Mouse (Mus musculus): ENCODE data around the gene Mitf. TPM values are rescaled to one million over a fixed set of nuclear protein-coding genes. Genes with fewer than 3 reads are reported as not detected.

The Mitf gene
- total RNA-seq, 1 experiment from 2014 or later: 10.0 TPM

GRCm38 (mm10) chr6:97993507-97993906 lies 186.7 kb downstream of the Mitf start:
- ATAC-seq (ENCODE audit: extremely low read depth, insufficient number of reproducible peaks, low FRiP score, poor library complexity, severe bottlenecking): no peak

GRCm38 (mm10) chr6:97995606-97996307 lies 188.9 kb downstream of the Mitf start:
- peak; percentile 33; the same call in 1 of the 2 replicates for ATAC-seq (ENCODE audit: extremely low read depth, insufficient number of reproducible peaks, low FRiP score, poor library complexity, severe bottlenecking)

- ATAC-seq (ENCODE audit: extremely low read depth, insufficient number of reproducible peaks, low FRiP score, poor library complexity, severe bottlenecking): no peak
Measured at GRCm38 (mm10) chr6:98001551-98001950, 194.7 kb downstream of the Mitf start.

GRCm38 (mm10) chr6:98003114-98003513 lies 196.3 kb downstream of the Mitf start:
- ATAC-seq (ENCODE audit: extremely low read depth, insufficient number of reproducible peaks, low FRiP score, poor library complexity, severe bottlenecking): no peak

GRCm38 (mm10) chr6:98005566-98005965 lies 198.7 kb downstream of the Mitf start:
- ATAC-seq (ENCODE audit: extremely low read depth, insufficient number of reproducible peaks, low FRiP score, poor library complexity, severe bottlenecking): 0 out of 2 replicates have a peak, but pooled peaks have one; percentile 36

GRCm38 (mm10) chr6:98015066-98015465 lies 208.2 kb downstream of the Mitf start:
- ATAC-seq (ENCODE audit: extremely low read depth, insufficient number of reproducible peaks, low FRiP score, poor library complexity, severe bottlenecking): no peak

- no peak for ATAC-seq (ENCODE audit: extremely low read depth, insufficient number of reproducible peaks, low FRiP score, poor library complexity, severe bottlenecking)
Measured at GRCm38 (mm10) chr6:98015819-98016218, 209.0 kb downstream of the Mitf start.

GRCm38 (mm10) chr6:98023876-98024275 lies 217.0 kb downstream of the Mitf start:
- ATAC-seq (ENCODE audit: extremely low read depth, insufficient number of reproducible peaks, low FRiP score, poor library complexity, severe bottlenecking): no peak

GRCm38 (mm10) chr6:98038513-98038912 lies 231.7 kb downstream of the Mitf start:
- ATAC-seq (ENCODE audit: extremely low read depth, insufficient number of reproducible peaks, low FRiP score, poor library complexity, severe bottlenecking): no peak

GRCm38 (mm10) chr6:98041795-98042194 lies 234.9 kb downstream of the Mitf start:
- ATAC-seq (ENCODE audit: extremely low read depth, insufficient number of reproducible peaks, low FRiP score, poor library complexity, severe bottlenecking): no peak

GRCm38 (mm10) chr6:98046295-98047108 lies 239.7 kb downstream of the Mitf start:
- ATAC-seq (ENCODE audit: extremely low read depth, insufficient number of reproducible peaks, low FRiP score, poor library complexity, severe bottlenecking): no peak

GRCm38 (mm10) chr6:98047741-98048140 lies 240.9 kb downstream of the Mitf start:
- no peak for ATAC-seq (ENCODE audit: extremely low read depth, insufficient number of reproducible peaks, low FRiP score, poor library complexity, severe bottlenecking)

- ATAC-seq (ENCODE audit: extremely low read depth, insufficient number of reproducible peaks, low FRiP score, poor library complexity, severe bottlenecking): no peak
Measured at GRCm38 (mm10) chr6:98048671-98049438, 242.0 kb downstream of the Mitf start.

GRCm38 (mm10) chr6:98049551-98049950 lies 242.7 kb downstream of the Mitf start:
- no peak for ATAC-seq (ENCODE audit: extremely low read depth, insufficient number of reproducible peaks, low FRiP score, poor library complexity, severe bottlenecking)

- ATAC-seq (ENCODE audit: extremely low read depth, insufficient number of reproducible peaks, low FRiP score, poor library complexity, severe bottlenecking): no peak
Measured at GRCm38 (mm10) chr6:98061878-98062277, 255.0 kb downstream of the Mitf start.

- ATAC-seq (ENCODE audit: extremely low read depth, insufficient number of reproducible peaks, low FRiP score, poor library complexity, severe bottlenecking): no peak
Measured at GRCm38 (mm10) chr6:98064926-98065325, 258.1 kb downstream of the Mitf start.

GRCm38 (mm10) chr6:98066420-98066819 lies 259.6 kb downstream of the Mitf start:
- ATAC-seq (ENCODE audit: extremely low read depth, insufficient number of reproducible peaks, low FRiP score, poor library complexity, severe bottlenecking): no peak
